Mouse (Mus musculus) small intestine, adult 2 months (tissue): ENCODE measurements at regions not wholly inside any gene's neighbourhood (a gene's known extent, or its start where the extent isn't known, plus 50 kb on each side); places are given as distances from the start of the nearest gene placed in this dataset.

Experiments used
- CTCF ChIP-seq: fragments of 200-500 bp; IDR thresholded peaks from 2 replicates; pipeline ENCODE4 v1.5.1; 2012; ENCODE audit warnings: low read depth, mild to moderate bottlenecking, control low read depth, inconsistent platforms, low read length, moderate library complexity, mixed read lengths; ENCODE audit not compliant: insufficient replicate concordance, insufficient read length; ENCODE audit errors: extremely low read depth
- POLR2A ChIP-seq: fragments of 200-500 bp; IDR thresholded peaks from 2 replicates; pipeline ENCODE4 v1.6.1; 2012; ENCODE audit warnings: low read depth, mild to moderate bottlenecking, control low read depth, inconsistent platforms, low read length, moderate library complexity

- TF ChIP-seq CTCF = no peak
- no peak for TF ChIP-seq POLR2A
These were observed 497.9 kb downstream of the Ppargc1a start for GRCm38 (mm10) chr5:51069668-51070067.
